Mouse (Mus musculus) kidney, embryonic 14.5 days (tissue): Measurements from ENCODE around the gene Traf6. TPM values are rescaled to one million over a fixed set of nuclear protein-coding genes. Genes with fewer than 3 reads are reported as not detected.
"Not testable (repeated sequence)": the region's sequence is repeated elsewhere in the genome, so short reads cannot be mapped to it uniquely, and the experiment has no call there.

Source experiments
- ATAC-seq: fragments of 200-750 bp; cut with Nextera tagmentation; 2 replicates; pipeline ENCODE4 v1.8.0; 2017; ENCODE audit warnings: moderate number of reproducible peaks, mild to moderate bottlenecking, moderate TSS enrichment, moderate library complexity; ENCODE audit not compliant: low FRiP score, low TSS enrichment
- H3K27ac ChIP-seq: fragments of 300-500 bp; sonication (generic); 2 replicates; pipeline ENCODE4 v1.5.1; 2014; ENCODE audit warnings: low read depth, mild to moderate bottlenecking, low read length, moderate library complexity, mixed read lengths
- H3K27me3 ChIP-seq: fragments of 300-500 bp; sonication (generic); 2 replicates; pipeline ENCODE4 v1.6.1; 2014; ENCODE audit warnings: mild to moderate bottlenecking, low read length; ENCODE audit not compliant: control insufficient read depth, insufficient read depth
- H3K36me3 ChIP-seq: fragments of 300-500 bp; sonication (generic); 2 replicates; pipeline ENCODE4 v1.6.1; 2014; ENCODE audit warnings: low read length, mixed read lengths; ENCODE audit not compliant: control insufficient read depth, insufficient read depth
- H3K4me1 ChIP-seq: fragments of 300-500 bp; sonication (generic); 2 replicates; pipeline ENCODE4 v1.6.1; 2014; ENCODE audit warnings: low read length, mixed read lengths; ENCODE audit not compliant: control insufficient read depth, insufficient read depth
- H3K4me2 ChIP-seq: fragments of 300-500 bp; sonication (generic); replicated peaks from 2 replicates; pipeline ENCODE4 v1.6.1; 2014; ENCODE audit warnings: low read depth, mild to moderate bottlenecking, low read length
- H3K4me3 ChIP-seq: fragments of 300-500 bp; sonication (generic); 2 replicates; pipeline ENCODE4 v1.5.1; 2014; ENCODE audit warnings: mild to moderate bottlenecking, low read length
- H3K9ac ChIP-seq: fragments of 300-500 bp; sonication (generic); 2 replicates; pipeline ENCODE4 v1.6.1; 2014; ENCODE audit warnings: low read depth, mild to moderate bottlenecking, low read length, moderate library complexity
- H3K9me3 ChIP-seq: fragments of 300-500 bp; sonication (generic); 2 replicates; pipeline ENCODE4 v1.6.1; 2016; ENCODE audit warnings: low read length; ENCODE audit not compliant: control insufficient read depth
- WGBS: fragments of 180-500 bp; shearing (Covaris S2); extraction: QIAGEN DNeasy Blood & Tissue Kit; methylation state at CpG from one replicate; pipeline ENCODE4 v1.1.7; 2014; 5-methylcytosine and 5-hydroxymethylcytosine counted together
- polyA plus RNA-seq: library from polyadenylated mRNA; unstranded; fragments of >200 nt; fragmentation: Nextera tagmentation; extraction: Ambion mirVana; gene quantifications from 2 replicates; pipeline ENCODE4 v1.2.1, GENCODE M21; 2014

Gene Traf6
- polyA plus RNA-seq, 1 experiment from 2014 or later: 18.4 TPM

GRCm38 (mm10) chr2:101741653-101742052, 63.4 kb downstream of the Traf6 start:
- H3K27ac ChIP-seq: no peak overlapping the region
- WGBS: 69% methylated on average over 8 of the region's 8 CpGs
- H3K4me3 ChIP-seq: no peak overlapping the region
- no peaks in the 10 kb centered on the region for H3K4me1 ChIP-seq
- no peak overlapping the region for H3K9ac ChIP-seq
- no peaks in the 10 kb centered on the region for H3K9me3 ChIP-seq
- no peak for ATAC-seq
- no peak overlapping the region for H3K4me2 ChIP-seq
- H3K27me3 ChIP-seq: no peaks in the 10 kb centered on the region
- peaks cover 37% of the 10 kb centered on the region; the same call in 1 of the 2 replicates for H3K36me3 ChIP-seq

- Histone ChIP-seq H3K9me3 (no peaks in the 10 kb centered on the region), H3K4me3 (no peak overlapping the region), H3K27ac (no peak overlapping the region), H3K9ac (no peak overlapping the region), H3K36me3 (peaks cover 37% of the 10 kb centered on the region; the same call in 1 of the 2 replicates), H3K27me3 (no peaks in the 10 kb centered on the region), H3K4me2 (no peak overlapping the region), H3K4me1 (no peaks in the 10 kb centered on the region)
- ATAC-seq: no peak
- WGBS: 54% methylated on average over 7 of the region's 7 CpGs
Observed at GRCm38 (mm10) chr2:101742072-101742860, 64.0 kb downstream of the Traf6 start.

- H3K4me3 ChIP-seq, H3K4me2 ChIP-seq, H3K9me3 ChIP-seq, H3K4me1 ChIP-seq, H3K27ac ChIP-seq, ATAC-seq, H3K9ac ChIP-seq, H3K27me3 ChIP-seq: not testable (repeated sequence)
- WGBS: 76% methylated on average over 2 of the region's 2 CpGs
- H3K36me3 ChIP-seq: peaks cover 23% of the 10 kb centered on the region; the same call in 1 of the 2 replicates
Observed at GRCm38 (mm10) chr2:101745656-101746055, 67.4 kb downstream of the Traf6 start.

GRCm38 (mm10) chr2:101746537-101746936, 68.3 kb downstream of the Traf6 start:
- no peaks in the 10 kb centered on the region for H3K27me3 ChIP-seq
- WGBS: 88% methylated on average over 7 of the region's 7 CpGs
- H3K9me3 ChIP-seq: no peaks in the 10 kb centered on the region
- no peak overlapping the region for H3K9ac ChIP-seq
- H3K4me2 ChIP-seq: no peak overlapping the region
- no peak for ATAC-seq
- peaks cover 17% of the 10 kb centered on the region; the same call in 1 of the 2 replicates for H3K36me3 ChIP-seq
- no peak overlapping the region for H3K27ac ChIP-seq
- no peak overlapping the region for H3K4me3 ChIP-seq
- peaks cover 8% of the 10 kb centered on the region; the same call in 1 of the 2 replicates for H3K4me1 ChIP-seq

Other genes starting within 250 kb of the Traf6 start
- gene Rag2, start 53.7 kb upstream of the Traf6 start, polyA plus RNA-seq: 0.11 TPM in 1 of 2 replicates, not detected in the other
- gene Rag1, start 28.9 kb upstream of the Traf6 start, polyA plus RNA-seq: 0.03 TPM in 1 of 2 replicates, not detected in the other
- 60.6 and 83.0 TPM in 2 replicates for gene B230118H07Rik, start 28.9 kb upstream of the Traf6 start, polyA plus RNA-seq
- 44.4 and 56.8 TPM in 2 replicates for gene Prr5l, start 204.6 kb downstream of the Traf6 start, polyA plus RNA-seq
- gene Commd9, start 207.8 kb downstream of the Traf6 start, polyA plus RNA-seq: 61.0 and 61.2 TPM in 2 replicates